Mouse (Mus musculus) CH12.LX (cell line): ENCODE measurements around the gene Ttc6. TPM values are rescaled to one million over a fixed set of nuclear protein-coding genes. Genes with fewer than 3 reads are reported as not detected.

Experiments used
- DNase-seq: peaks from one replicate; pipeline ENCODE4 v3.0.0-alpha.2; 2013; ENCODE audit errors: extremely low read depth
- H3K27ac ChIP-seq: 2 replicates; pipeline ENCODE4 v1.5.1; 2012; ENCODE audit warnings: low read depth, mild to moderate bottlenecking, control low read depth, moderate library complexity; ENCODE audit not compliant: insufficient read depth
- H3K27me3 ChIP-seq: replicated peaks from 2 replicates; pipeline ENCODE3; 2012; ENCODE audit warnings: inconsistent platforms
- H3K36me3 ChIP-seq, 2 experiments: replicated peaks in 1 of 2; 2 replicates each; pipeline versions ENCODE3 to v1.6.1; 2012; ENCODE audit warnings: inconsistent platforms in 1 of 2, low read length in 1 of 2, mild to moderate bottlenecking in 1 of 2, mixed read lengths in 1 of 2, moderate library complexity in 1 of 2; ENCODE audit not compliant: control insufficient read depth in 1 of 2, insufficient read depth in 1 of 2
- H3K4me1 ChIP-seq, 2 experiments: 2 replicates each; pipeline ENCODE4 v1.6.1; 2012; ENCODE audit warnings: inconsistent platforms in 1 of 2, moderate library complexity in 1 of 2; ENCODE audit not compliant: insufficient read depth in 2 of 2, control insufficient read depth in 1 of 2
- H3K4me2 ChIP-seq: 2 replicates; pipeline ENCODE4 v1.6.1; 2012; ENCODE audit warnings: low read depth, mild to moderate bottlenecking, control low read depth; ENCODE audit not compliant: poor library complexity, insufficient read depth, severe bottlenecking
- H3K4me3 ChIP-seq, 3 experiments: fragments of 150-350 bp in 1 of 3; sonication (generic) in 1 of 3; replicated peaks in 1 of 3; 2 replicates each; pipeline versions ENCODE3 to v1.5.1; 2011 to 2012; ENCODE audit warnings: low read depth in 2 of 3, low read length in 2 of 3, mild to moderate bottlenecking in 2 of 3, moderate library complexity in 2 of 3, control low read depth in 1 of 3, improper control_type of control experiment in 1 of 3, inconsistent platforms in 1 of 3, mixed read lengths in 1 of 3; ENCODE audit not compliant: poor library complexity in 1 of 3
- H3K79me2 ChIP-seq: replicated peaks from 2 replicates; pipeline ENCODE4 v1.6.1; 2012; ENCODE audit warnings: mild to moderate bottlenecking, moderate library complexity; ENCODE audit not compliant: control insufficient read depth, poor library complexity, insufficient read depth, severe bottlenecking; ENCODE audit errors: extremely low read depth
- H3K9ac ChIP-seq: 2 replicates; pipeline ENCODE4 v1.6.1; 2012; ENCODE audit warnings: low read depth, mild to moderate bottlenecking, control low read depth, moderate library complexity; ENCODE audit not compliant: insufficient read depth
- H3K9me3 ChIP-seq: replicated peaks from 2 replicates; pipeline ENCODE3; 2012; ENCODE audit warnings: low read length, inconsistent platforms, mixed read lengths
- BHLHE40 ChIP-seq: IDR thresholded peaks from 2 replicates; pipeline ENCODE4 v1.6.1; 2011; ENCODE audit warnings: mild to moderate bottlenecking, low read depth, low read length, improper control_type of control experiment
- CHD1 ChIP-seq: IDR thresholded peaks from 2 replicates; pipeline ENCODE4 v1.6.1; 2012; ENCODE audit warnings: low read depth, low read length, improper control_type of control experiment, inconsistent platforms
- CHD2 ChIP-seq: IDR thresholded peaks from 2 replicates; pipeline ENCODE4 v1.6.1; 2011; ENCODE audit warnings: low read length, improper control_type of control experiment
- CTCF ChIP-seq, 2 experiments: IDR thresholded peaks in 1 of 2; conservative IDR thresholded peaks in 1 of 2; 2 replicates each; pipeline ENCODE4 v1.5.1; 2011 to 2012; ENCODE audit warnings: low read depth in 2 of 2, low read length in 2 of 2, improper control_type of control experiment in 1 of 2, inconsistent platforms in 1 of 2, mild to moderate bottlenecking in 1 of 2, moderate library complexity in 1 of 2
- E2F4 ChIP-seq: IDR thresholded peaks from 2 replicates; pipeline ENCODE4 v1.6.1; 2011; ENCODE audit warnings: low read depth, low read length, improper control_type of control experiment; ENCODE audit not compliant: insufficient replicate concordance
- ELF1 ChIP-seq: IDR thresholded peaks from 2 replicates; pipeline ENCODE4 v1.6.1; 2014; ENCODE audit warnings: low read depth, mild to moderate bottlenecking, inconsistent platforms, low read length, improper control_type of control experiment
- EP300 ChIP-seq: IDR thresholded peaks from 2 replicates; pipeline ENCODE4 v1.6.1; 2011; ENCODE audit warnings: low read length, improper control_type of control experiment
- IRF4 ChIP-seq: IDR thresholded peaks from 2 replicates; pipeline ENCODE4 v1.6.1; 2014; ENCODE audit warnings: low read depth, mild to moderate bottlenecking, inconsistent platforms, low read length, improper control_type of control experiment
- KAT2A ChIP-seq: IDR thresholded peaks from 2 replicates; pipeline ENCODE4 v1.6.1; 2012; ENCODE audit warnings: low read length, improper control_type of control experiment, inconsistent platforms; ENCODE audit not compliant: insufficient replicate concordance
- MAZ ChIP-seq: IDR thresholded peaks from 2 replicates; pipeline ENCODE4 v1.6.1; 2012; ENCODE audit warnings: low read depth, mild to moderate bottlenecking, inconsistent platforms, low read length, improper control_type of control experiment, moderate library complexity
- NELFE ChIP-seq: IDR thresholded peaks from 2 replicates; pipeline ENCODE4 v1.6.1; 2011; ENCODE audit warnings: low read depth, low read length, improper control_type of control experiment
- NRF1 ChIP-seq: IDR thresholded peaks from 2 replicates; pipeline ENCODE4 v1.6.1; 2014; ENCODE audit warnings: low read depth, mild to moderate bottlenecking, inconsistent platforms, low read length, improper control_type of control experiment, moderate library complexity
- POLR2AphosphoS2 ChIP-seq: IDR thresholded peaks from 2 replicates; pipeline ENCODE4 v1.6.1; 2011; ENCODE audit warnings: low read depth, low read length, improper control_type of control experiment
- RAD21 ChIP-seq: IDR thresholded peaks from 2 replicates; pipeline ENCODE4 v1.6.1; 2011; ENCODE audit warnings: low read depth, mild to moderate bottlenecking, low read length, improper control_type of control experiment, moderate library complexity
- SIN3A ChIP-seq: IDR thresholded peaks from 2 replicates; pipeline ENCODE4 v1.6.1; 2012; ENCODE audit warnings: low read length, improper control_type of control experiment, inconsistent platforms
- SMC3 ChIP-seq: IDR thresholded peaks from 2 replicates; pipeline ENCODE4 v1.6.1; 2011; ENCODE audit warnings: low read depth, low read length, improper control_type of control experiment
- TCF12 ChIP-seq: IDR thresholded peaks from 2 replicates; pipeline ENCODE4 v1.6.1; 2014; ENCODE audit warnings: low read depth, mild to moderate bottlenecking, inconsistent platforms, low read length, improper control_type of control experiment
- USF2 ChIP-seq: conservative IDR thresholded peaks from 2 replicates; pipeline ENCODE4 v1.6.1; 2011; ENCODE audit warnings: low read depth, low read length, improper control_type of control experiment
- ZKSCAN1 ChIP-seq: IDR thresholded peaks from 2 replicates; pipeline ENCODE4 v1.6.1; 2012; ENCODE audit warnings: low read depth, inconsistent platforms, low read length, improper control_type of control experiment, borderline replicate concordance
- ZNF384 ChIP-seq: IDR thresholded peaks from 2 replicates; pipeline ENCODE4 v1.6.1; 2012; ENCODE audit warnings: low read depth, low read length, improper control_type of control experiment, inconsistent platforms
- dilution Hi-C: fragments of 300-500 bp; cut with MboI; formaldehyde crosslinking; loops from 2 replicates; pipeline ENCODE4 v1.14.3; 2020; ENCODE audit warnings: low sequenced_read_pairs; ENCODE audit not compliant: extremely low pct_unique_long_range_greater_than_20kb, extremely low pct_ligation_motif_present
- in situ Hi-C: fragments of 300-500 bp; cut with MboI; formaldehyde crosslinking; loops from 3 replicates; pipeline ENCODE4 v1.14.3; 2019; ENCODE audit warnings: low sequenced_read_pairs, low pct_ligation_motif_present, low pct_unique_long_range_greater_than_20kb, mixed read lengths
- polyA plus RNA-seq: library from polyadenylated mRNA; unstranded; fragments of >175 nt; gene quantifications from 2 replicates; pipeline ENCODE4 v1.2.1, GENCODE M21; 2012; ENCODE audit warnings: low read depth; ENCODE audit not compliant: insufficient read length
- total RNA-seq, 2 experiments: library from RNA; depleted of rRNA; stranded (reverse); fragments of 300-350 nt in 1 of 2; fragments of >200 nt in 1 of 2; gene quantifications; 2 replicates each; pipeline ENCODE4 v1.2.3; 2012 to 2014

The Ttc6 gene
- total and polyA plus RNA-seq, 3 experiments, result not detected

- in situ Hi-C loops, result no loop called here
- peaks cover 10% of the 10 kb centered on the region for H3K9me3 ChIP-seq
- no peak overlapping the region for H3K9ac ChIP-seq
- no peaks in the 10 kb centered on the region for H3K36me3 ChIP-seq
- no peaks in the 10 kb centered on the region for H3K27me3 ChIP-seq
- H3K4me3 ChIP-seq, result no peak overlapping the region
- H3K79me2 ChIP-seq, result no peaks in the 10 kb centered on the region
- no peaks in the 10 kb centered on the region for H3K4me1 ChIP-seq
- no peak for DNase-seq
- TF ChIP-seq E2F4, result no peak
- no peak for TF ChIP-seq ZNF384
- TF ChIP-seq NRF1, result no peak
- no peak for TF ChIP-seq TCF12
- H3K27ac ChIP-seq, result no peak overlapping the region
- H3K4me2 ChIP-seq, result no peak overlapping the region
- dilution Hi-C loops, result no loop called here
Observed at GRCm38 (mm10) chr12:57547890-57548289, 16.0 kb upstream of the Ttc6 start.

GRCm38 (mm10) chr12:57548352-57548980, 15.4 kb upstream of the Ttc6 start:
- no peaks in the 10 kb centered on the region for H3K27me3 ChIP-seq

DNA sequence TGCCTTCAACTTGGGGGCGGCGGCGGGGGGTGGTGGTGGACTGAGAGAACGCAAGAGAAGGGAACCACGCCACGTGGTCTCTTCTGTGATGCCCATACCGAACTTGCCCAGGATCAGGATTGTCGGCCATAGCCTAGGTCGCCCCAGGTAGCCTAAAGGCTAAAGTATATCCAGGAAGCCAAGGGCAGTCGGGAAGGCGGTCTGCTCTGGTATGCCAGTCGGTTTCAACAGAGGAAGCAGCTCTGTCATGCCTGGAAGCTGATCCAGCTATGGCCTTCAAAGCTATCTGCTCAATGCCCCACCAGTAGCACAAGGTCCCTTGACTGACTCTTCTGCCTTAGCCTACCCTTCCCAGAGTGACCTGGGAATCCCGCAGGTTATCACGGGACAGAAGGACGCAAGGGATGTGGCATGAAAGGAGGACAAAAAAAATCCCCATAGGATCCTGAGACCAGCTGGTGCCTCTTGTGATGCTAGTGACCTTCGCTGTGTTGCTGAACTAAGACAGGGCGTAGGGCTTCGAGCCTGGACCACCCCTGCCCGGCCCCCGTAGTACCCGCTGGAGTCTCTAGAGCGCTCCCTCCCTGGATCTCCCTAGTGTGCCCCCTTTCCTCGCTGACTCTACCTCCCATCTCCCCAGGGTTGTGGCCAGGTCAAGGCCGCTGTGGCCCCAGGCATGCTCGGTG, 14.8 kb upstream of the Ttc6 start:
- no peaks in the 10 kb centered on the region for H3K27me3 ChIP-seq
- peaks cover 4% of the 10 kb centered on the region for H3K9me3 ChIP-seq
- H3K9ac ChIP-seq, result no peak overlapping the region
- DNase-seq, result no peak
- in situ Hi-C loops (no loop called here), dilution Hi-C loops (no loop called here)
- H3K36me3 ChIP-seq, result no peaks in the 10 kb centered on the region
- no peaks in the 10 kb centered on the region for H3K79me2 ChIP-seq
- H3K4me2 ChIP-seq, result no peak overlapping the region
- H3K27ac ChIP-seq, result no peak overlapping the region
- H3K4me1 ChIP-seq, result no peaks in the 10 kb centered on the region
- no peak overlapping the region for H3K4me3 ChIP-seq
- no peak for TF ChIP-seq EP300
- no peak for TF ChIP-seq ZKSCAN1
- no peak for TF ChIP-seq KAT2A
- TF ChIP-seq NRF1, result no peak
- no peak for TF ChIP-seq ELF1
- TF ChIP-seq ZNF384, result no peak
- TF ChIP-seq NELFE, result no peak
- TF ChIP-seq CHD2, result no peak
- no peak for TF ChIP-seq MAZ
- no peak for TF ChIP-seq CTCF (conservative IDR thresholded peaks at IDR 0.05 in 1 of 2, IDR thresholded peaks at IDR 0.05 in 1 of 2; ENCODE audit: low read depth in 2 of 2, low read length in 2 of 2)
- TF ChIP-seq POLR2AphosphoS2, result no peak
- TF ChIP-seq CHD1, result no peak
- TF ChIP-seq USF2, result no peak
- no peak for TF ChIP-seq BHLHE40
- TF ChIP-seq IRF4, result no peak
- TF ChIP-seq RAD21, result no peak

More at GRCm38 (mm10) chr12:57548352-57548980, 15.4 kb upstream of the Ttc6 start:
- H3K4me3 ChIP-seq, result no peak overlapping the region
- no peak for TF ChIP-seq ELF1
- TF ChIP-seq EP300, result no peak
- no peak for TF ChIP-seq POLR2AphosphoS2
- no peak for TF ChIP-seq SIN3A
- TF ChIP-seq SMC3, result no peak
- dilution Hi-C loops (no loop called here), in situ Hi-C loops (no loop called here)
- H3K9me3 ChIP-seq, result peaks cover 4% of the 10 kb centered on the region
- H3K9ac ChIP-seq, result no peak overlapping the region
- H3K27ac ChIP-seq, result no peak overlapping the region
- H3K4me2 ChIP-seq, result no peak overlapping the region
- no peaks in the 10 kb centered on the region for H3K4me1 ChIP-seq
- DNase-seq, result no peak
- no peaks in the 10 kb centered on the region for H3K79me2 ChIP-seq
- H3K36me3 ChIP-seq, result no peaks in the 10 kb centered on the region
